Mouse (Mus musculus) limb, embryonic 12.5 days (tissue): Measurements from ENCODE around the gene Gga3. TPM values are rescaled to one million over a fixed set of nuclear protein-coding genes. Genes with fewer than 3 reads are reported as not detected.
A peak's percentile ranks its signal among the peaks of the same experiment; 100 is the strongest.

Experiments
- ATAC-seq: fragments of 200-750 bp; cut with Nextera tagmentation; 2 replicates; pipeline ENCODE4 v1.8.0; 2017; ENCODE audit warnings: low read depth, moderate TSS enrichment; ENCODE audit not compliant: insufficient number of reproducible peaks, insufficient read depth, low FRiP score, low TSS enrichment
- H3K27ac ChIP-seq: fragments of 300-500 bp; sonication (generic); 2 replicates; pipeline ENCODE4 v1.5.1; 2016; ENCODE audit warnings: mild to moderate bottlenecking, moderate library complexity
- H3K27me3 ChIP-seq: fragments of 300-500 bp; sonication (generic); 2 replicates; pipeline ENCODE4 v1.6.1; 2016; ENCODE audit warnings: mild to moderate bottlenecking, moderate library complexity
- H3K36me3 ChIP-seq: fragments of 300-500 bp; sonication (generic); 2 replicates; pipeline ENCODE4 v1.6.1; 2016; ENCODE audit warnings: mild to moderate bottlenecking, moderate library complexity
- H3K4me1 ChIP-seq: fragments of 300-500 bp; sonication (generic); replicated peaks from 2 replicates; pipeline ENCODE4 v1.6.1; 2016
- H3K4me2 ChIP-seq: fragments of 300-500 bp; sonication (generic); 2 replicates; pipeline ENCODE4 v1.6.1; 2016; ENCODE audit warnings: mild to moderate bottlenecking, moderate library complexity
- H3K4me3 ChIP-seq: fragments of 300-500 bp; sonication (generic); replicated peaks from 2 replicates; pipeline ENCODE4 v1.5.1; 2016; ENCODE audit warnings: mild to moderate bottlenecking
- H3K9ac ChIP-seq: fragments of 300-500 bp; sonication (generic); replicated peaks from 2 replicates; pipeline ENCODE4 v1.6.1; 2016; ENCODE audit warnings: mild to moderate bottlenecking, moderate library complexity
- H3K9me3 ChIP-seq: fragments of 300-500 bp; sonication (generic); 2 replicates; pipeline ENCODE4 v1.6.1; 2016; ENCODE audit warnings: mild to moderate bottlenecking, moderate library complexity
- WGBS: fragments of 180-500 bp; shearing (Covaris S2); methylation state at CpG from one replicate; pipeline ENCODE4 v1.1.7; 2016; 5-methylcytosine and 5-hydroxymethylcytosine counted together
- polyA plus RNA-seq: library from polyadenylated mRNA; unstranded; fragments of >200 nt; fragmentation: Nextera tagmentation; extraction: Ambion mirVana; gene quantifications from 2 replicates; pipeline ENCODE4 v1.2.1, GENCODE M21; 2016

The Gga3 gene
- polyA plus RNA-seq, 1 experiment from 2014 or later: 20.3 TPM

DNA sequence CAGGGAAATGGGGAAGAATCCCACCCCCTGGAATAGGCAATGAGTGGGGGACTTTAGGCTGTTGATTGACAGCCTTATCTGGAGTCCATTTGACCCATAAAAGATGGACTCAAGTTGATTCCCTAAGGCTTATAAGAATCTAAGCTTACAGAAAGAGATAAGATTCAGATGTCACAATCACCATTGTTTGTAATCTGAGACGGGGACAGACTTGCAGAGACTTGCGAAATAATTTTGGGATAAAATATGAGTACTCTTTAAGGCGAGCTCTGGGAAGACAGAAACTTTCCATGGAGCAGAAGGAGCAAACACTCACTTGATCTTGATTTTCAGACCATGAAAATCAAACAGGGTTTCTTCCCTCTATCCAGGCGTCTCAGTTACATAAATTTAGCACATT is 60.3 kb downstream of the Gga3 start:
- H3K27ac ChIP-seq: no peak overlapping the region
- no peak overlapping the region for H3K4me2 ChIP-seq
- no peak overlapping the region for H3K9ac ChIP-seq
- no peaks in the 10 kb centered on the region for H3K4me1 ChIP-seq
- H3K4me3 ChIP-seq: no peak overlapping the region
- H3K9me3 ChIP-seq: no peaks in the 10 kb centered on the region
- no peaks in the 10 kb centered on the region for H3K27me3 ChIP-seq
- 77% methylated on average over 4 of the region's 4 CpGs for WGBS
- H3K36me3 ChIP-seq: no peaks in the 10 kb centered on the region
- no peak for ATAC-seq

DNA sequence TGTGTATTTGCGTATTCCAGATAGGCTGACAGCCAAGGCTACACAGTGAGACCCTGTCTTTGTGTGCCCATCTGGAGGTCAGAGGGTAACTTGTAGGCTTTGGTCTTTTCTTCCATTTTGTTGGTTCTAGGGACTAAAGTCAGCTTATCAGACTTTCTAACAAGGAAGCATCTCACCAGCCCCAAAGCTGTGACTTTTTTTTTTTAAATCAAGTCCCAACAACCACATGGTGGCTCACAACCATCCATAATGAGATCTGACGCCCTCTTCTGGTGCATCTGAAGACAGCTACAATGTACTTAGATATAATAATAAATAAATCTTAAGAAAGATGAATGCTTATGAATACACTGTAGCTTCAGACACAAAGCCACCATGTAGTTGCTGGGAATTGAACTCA is 65.8 kb downstream of the Gga3 start:
- WGBS: 68% methylated on average over 2 of the region's 2 CpGs
- no peaks in the 10 kb centered on the region for H3K9me3 ChIP-seq
- peaks cover 13% of the 10 kb centered on the region for H3K36me3 ChIP-seq
- no peak overlapping the region for H3K4me2 ChIP-seq
- H3K27me3 ChIP-seq: no peaks in the 10 kb centered on the region
- no peak for ATAC-seq
- no peak overlapping the region for H3K4me3 ChIP-seq
- H3K4me1 ChIP-seq: peaks cover 16% of the 10 kb centered on the region
- H3K27ac ChIP-seq: no peak overlapping the region
- no peak overlapping the region for H3K9ac ChIP-seq

DNA sequence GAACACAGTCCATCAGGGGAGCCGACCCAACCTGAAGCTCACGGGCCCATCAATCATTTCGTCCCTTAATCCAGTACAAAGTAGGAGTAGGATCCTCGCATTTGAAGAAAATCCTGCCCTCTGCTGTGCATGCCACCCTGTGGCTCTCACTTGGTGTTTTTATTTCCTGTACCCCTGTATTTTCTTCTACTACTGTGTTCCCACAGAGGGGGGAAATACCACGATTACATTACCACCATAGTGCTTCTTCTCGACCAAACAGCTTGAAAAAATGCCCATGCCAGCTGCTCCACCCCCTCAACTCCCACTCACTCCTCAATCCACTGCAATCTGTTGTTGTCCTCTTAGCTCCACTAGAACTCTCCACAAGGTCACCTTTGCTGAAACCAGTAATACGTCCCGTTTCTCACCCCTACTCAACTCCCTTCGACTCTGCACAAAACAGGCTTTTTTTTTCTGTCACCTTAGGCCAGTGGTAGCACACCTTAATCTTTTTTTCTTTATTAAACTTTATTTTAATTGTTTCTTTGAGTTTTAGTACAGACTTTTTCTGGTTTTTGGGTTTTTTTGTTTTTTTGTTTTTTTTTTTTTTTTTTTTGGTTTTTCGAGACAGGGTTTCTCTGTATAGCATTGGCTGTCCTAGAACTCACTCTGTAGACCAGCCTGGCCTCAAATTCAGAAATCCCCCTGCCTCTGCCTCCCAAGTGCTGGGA is 66.8 kb downstream of the Gga3 start:
- peak overlapping the region; percentile 93; the same call in 1 of the 2 replicates for H3K4me3 ChIP-seq
- peaks cover 23% of the 10 kb centered on the region for H3K36me3 ChIP-seq
- H3K4me1 ChIP-seq: peaks cover 16% of the 10 kb centered on the region
- no peaks in the 10 kb centered on the region for H3K27me3 ChIP-seq
- 85% methylated on average over 10 of the region's 10 CpGs for WGBS
- H3K9me3 ChIP-seq: no peaks in the 10 kb centered on the region
- H3K27ac ChIP-seq: peak overlapping the region; percentile 100
- H3K4me2 ChIP-seq: peak overlapping the region; percentile 76
- no peak overlapping the region for H3K9ac ChIP-seq
- ATAC-seq: no peak

DNA sequence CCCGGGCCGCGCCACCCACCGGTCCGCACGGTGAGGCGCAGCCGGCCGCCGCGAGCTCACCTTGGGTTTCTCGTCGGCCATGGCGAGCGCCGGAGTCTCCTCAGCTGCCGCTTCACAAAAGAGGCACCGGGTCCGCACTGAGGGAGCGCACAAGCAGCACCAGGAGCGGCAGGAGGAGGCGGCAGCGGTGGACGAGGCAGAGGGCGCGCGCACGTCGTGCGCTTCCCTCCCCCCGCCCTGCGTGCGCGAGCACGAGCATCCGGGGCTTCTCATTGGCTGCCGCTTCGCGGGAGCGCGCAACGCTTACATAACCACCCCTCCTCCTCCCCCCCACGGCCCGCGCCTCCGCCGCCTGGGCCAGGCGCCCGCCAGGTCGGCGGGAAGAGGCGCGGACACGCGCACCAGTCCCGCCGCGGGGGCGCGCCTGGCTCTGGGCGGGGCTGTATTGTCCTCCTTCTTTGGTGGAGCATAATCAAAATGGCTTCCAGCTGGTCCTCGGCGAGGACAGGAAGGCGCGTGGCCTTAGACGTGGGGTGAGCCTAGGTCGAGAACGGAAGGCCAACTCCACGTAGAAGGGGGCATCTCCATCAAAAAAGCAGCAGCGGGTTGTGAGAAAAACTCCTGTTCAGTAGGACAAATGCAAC is 67.7 kb downstream of the Gga3 start, which contains the start of gene Sumo2:
TSS of gene Sumo2 (minus strand) at position 239 of the 644 bp plus-strand sequence.
- 1% methylated on average over 62 of the region's 70 CpGs for WGBS
- ATAC-seq: peak; percentile 85
- peak within 1 kb of the TSS; percentile 100 for H3K27ac ChIP-seq
- H3K36me3 ChIP-seq: peaks cover 30% of the 10 kb centered on the region
- H3K27me3 ChIP-seq: no peaks in the 10 kb centered on the region
- H3K4me3 ChIP-seq: peak within 1 kb of the TSS; percentile 93
- H3K9me3 ChIP-seq: no peaks in the 10 kb centered on the region
- peak within 1 kb of the TSS; percentile 76 for H3K4me2 ChIP-seq
- H3K9ac ChIP-seq: peak within 1 kb of the TSS; percentile 97
- peaks cover 16% of the 10 kb centered on the region for H3K4me1 ChIP-seq

DNA sequence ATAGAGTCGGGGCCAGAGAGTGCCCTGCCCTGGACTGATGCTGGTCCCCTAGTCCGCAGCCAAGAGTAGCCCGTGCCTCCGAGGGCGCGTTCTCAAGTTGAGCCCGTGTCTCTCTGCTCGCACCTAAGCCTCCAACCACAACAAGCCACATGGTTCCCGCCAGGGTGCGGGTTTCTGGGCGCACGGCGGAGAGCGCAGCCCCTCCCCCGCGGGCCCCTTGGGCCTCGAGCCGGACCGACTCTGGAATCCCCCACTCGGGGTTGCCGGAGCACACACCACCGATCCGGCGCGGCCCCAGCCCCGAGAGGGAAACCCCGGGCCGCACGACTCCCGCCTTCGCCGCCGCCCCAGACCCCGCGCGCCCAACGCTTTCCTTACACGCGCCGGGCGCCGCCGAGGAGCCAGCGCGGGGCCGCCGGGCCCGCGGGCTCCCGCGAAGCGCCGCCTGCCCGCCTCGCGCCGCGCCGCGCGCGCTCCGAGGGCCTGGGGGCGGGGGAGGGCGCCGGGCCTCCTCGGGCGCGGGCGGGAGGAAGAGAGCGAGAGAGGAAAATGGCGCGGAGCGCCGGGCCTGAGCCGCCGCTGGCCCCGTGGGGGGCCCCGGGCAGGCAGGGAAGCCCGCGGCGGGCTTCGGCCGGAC is 68.3 kb downstream of the Gga3 start:
- Histone ChIP-seq H3K9me3 (no peaks in the 10 kb centered on the region), H3K4me1 (peaks cover 16% of the 10 kb centered on the region), H3K27ac (peak overlapping the region; percentile 100), H3K9ac (peak overlapping the region; percentile 97), H3K4me3 (peak overlapping the region; percentile 93), H3K27me3 (no peaks in the 10 kb centered on the region), H3K36me3 (peaks cover 33% of the 10 kb centered on the region), H3K4me2 (peak overlapping the region; percentile 76)
- WGBS: under 1% methylated on average over 83 of the region's 84 CpGs
- peak; percentile 39 for ATAC-seq

DNA sequence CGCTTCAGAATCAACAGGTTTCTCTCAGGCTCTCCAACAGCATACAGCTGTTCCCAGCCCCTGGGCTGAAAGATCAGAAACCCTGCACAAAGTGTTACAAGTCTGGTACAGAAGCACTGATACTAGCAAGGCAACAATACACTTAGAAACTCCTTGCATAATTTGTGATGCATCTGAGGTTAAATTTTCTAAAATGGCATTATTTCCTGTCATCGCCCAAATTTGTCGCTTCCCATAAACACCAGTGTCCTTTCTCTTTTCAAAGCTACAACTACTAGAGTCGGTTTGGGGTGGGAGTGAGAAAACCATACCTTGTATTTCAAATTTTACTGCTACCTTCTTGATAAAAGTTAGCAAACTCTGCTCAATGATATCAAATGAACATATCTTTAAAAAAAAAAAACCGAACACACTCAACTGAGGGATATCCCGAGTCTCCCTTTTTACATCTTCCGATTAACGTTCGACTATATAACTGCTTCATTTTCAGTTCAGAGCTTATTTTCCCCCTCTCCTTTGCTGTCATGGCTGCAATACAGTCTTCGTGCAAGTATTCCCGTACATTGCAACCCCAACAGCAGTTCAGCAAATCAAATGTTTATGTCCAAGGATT is 69.0 kb downstream of the Gga3 start:
- Histone ChIP-seq H3K9ac (peak overlapping the region; percentile 97), H3K27ac (peak overlapping the region; percentile 100), H3K27me3 (no peaks in the 10 kb centered on the region), H3K36me3 (peaks cover 40% of the 10 kb centered on the region), H3K4me2 (peak overlapping the region; percentile 76), H3K9me3 (no peaks in the 10 kb centered on the region), H3K4me3 (peak overlapping the region; percentile 93), H3K4me1 (peaks cover 16% of the 10 kb centered on the region)
- ATAC-seq: no peak
- WGBS: 5% methylated on average over 11 of the region's 11 CpGs

Other genes with a start within 250 kb of the Gga3 start
- 2.2 and 2.5 TPM in 2 replicates for gene Hid1, start 236.3 kb downstream of the Gga3 start, polyA plus RNA-seq
- gene Cdr2l, start 222.1 kb downstream of the Gga3 start, polyA plus RNA-seq: 19.7 and 19.9 TPM in 2 replicates
- gene Mrpl58, start 200.3 kb downstream of the Gga3 start, polyA plus RNA-seq: 175 and 182 TPM in 2 replicates
- gene Atp5h, start 184.1 kb downstream of the Gga3 start, polyA plus RNA-seq: 960 and 975 TPM in 2 replicates
- gene Kctd2, start 183.9 kb downstream of the Gga3 start, polyA plus RNA-seq: 25.3 and 26.5 TPM in 2 replicates
- gene Trim80, start 163.5 kb downstream of the Gga3 start, polyA plus RNA-seq: 0.10 TPM in 1 of 2 replicates, not detected in the other
- 0.15 TPM in 1 of 2 replicates, not detected in the other for gene Slc16a5, start 141.6 kb downstream of the Gga3 start, polyA plus RNA-seq
- 7.5 and 9.6 TPM in 2 replicates for gene Armc7, start 128.4 kb downstream of the Gga3 start, polyA plus RNA-seq
- 66.2 and 78.2 TPM in 2 replicates for gene Nt5c, start 112.2 kb downstream of the Gga3 start, polyA plus RNA-seq
- 512 and 557 TPM in 2 replicates for gene Jpt1, start 89.7 kb downstream of the Gga3 start, polyA plus RNA-seq
- gene Sumo2, start 67.8 kb downstream of the Gga3 start, polyA plus RNA-seq: 1,335 and 1,406 TPM in 2 replicates
- gene Nup85, start 39.6 kb downstream of the Gga3 start, polyA plus RNA-seq: 211 and 212 TPM in 2 replicates
- gene Mrps7, start 126 bp downstream of the Gga3 start, polyA plus RNA-seq: 96.0 and 106 TPM in 2 replicates
- 18.2 and 18.6 TPM in 2 replicates for gene Mif4gd, start 8.9 kb upstream of the Gga3 start, polyA plus RNA-seq
- 24.1 and 34.0 TPM in 2 replicates for gene Slc25a19, start 24.2 kb upstream of the Gga3 start, polyA plus RNA-seq
- gene Grb2, start 104.5 kb upstream of the Gga3 start, polyA plus RNA-seq: 109 and 114 TPM in 2 replicates
- gene Tmem94, start 161.4 kb upstream of the Gga3 start, polyA plus RNA-seq: 26.5 and 31.9 TPM in 2 replicates
- 14.9 and 16.2 TPM in 2 replicates for gene Caskin2, start 209.6 kb upstream of the Gga3 start, polyA plus RNA-seq
- 33.2 and 36.1 TPM in 2 replicates for gene Tsen54, start 210.7 kb upstream of the Gga3 start, polyA plus RNA-seq
- 5.2 and 6.3 TPM in 2 replicates for gene Llgl2, start 220.0 kb upstream of the Gga3 start, polyA plus RNA-seq